Mouse (Mus musculus) thymus, adult 2 months (tissue): ENCODE measurements around the gene E130208F15Rik.

Experiments
- CTCF ChIP-seq: fragments of 200-500 bp; IDR thresholded peaks from 2 replicates; pipeline ENCODE4 v1.5.1; 2012; ENCODE audit warnings: mild to moderate bottlenecking, control low read depth, low read length, moderate library complexity, borderline replicate concordance; ENCODE audit not compliant: control insufficient read depth, poor library complexity, insufficient read depth; ENCODE audit errors: extremely low read depth
- POLR2A ChIP-seq: fragments of 200-500 bp; IDR thresholded peaks from 2 replicates; pipeline ENCODE4 v1.6.1; 2012; ENCODE audit warnings: mild to moderate bottlenecking, low read length, control low read depth, moderate library complexity; ENCODE audit not compliant: control insufficient read depth, poor library complexity, insufficient read depth; ENCODE audit errors: extremely low read depth

- TF ChIP-seq CTCF: no peak
- no peak for TF ChIP-seq POLR2A
Observed at GRCm38 (mm10) chr7:30332622-30333259, 11.2 kb downstream of the E130208F15Rik start.
